Mouse (Mus musculus) Muller cell, postnatal 12 days (primary cell): Measurements from ENCODE around the gene Cox5b.
A peak's percentile ranks its signal among the peaks of the same experiment; 100 is the strongest.

Source experiments
- DNase-seq: peaks from one replicate; pipeline ENCODE4 v3.0.0-alpha.2; 2015; ENCODE audit errors: inconsistent ontology term

Cox5b gene

GRCm38 (mm10) chr1:36683810-36684467 is 7.3 kb upstream of the Cox5b start:
- peak; percentile 73 for DNase-seq

GRCm38 (mm10) chr1:36690671-36691235 is 496 bp upstream of the Cox5b start:
- no peak for DNase-seq

- no peak for DNase-seq
Measured at GRCm38 (mm10) chr1:36694871-36695270, 3.6 kb downstream of the Cox5b start.

GRCm38 (mm10) chr1:36696411-36696810 is 5.2 kb downstream of the Cox5b start:
- no peak for DNase-seq

GRCm38 (mm10) chr1:36697030-36697429 is 5.8 kb downstream of the Cox5b start:
- DNase-seq, result no peak

GRCm38 (mm10) chr1:36707166-36707565 is 15.9 kb downstream of the Cox5b start:
- DNase-seq, result peak; percentile 73

- no peak for DNase-seq
Measured at GRCm38 (mm10) chr1:36707797-36708196, 16.5 kb downstream of the Cox5b start.

GRCm38 (mm10) chr1:36708626-36709025 is 17.4 kb downstream of the Cox5b start:
- peak; percentile 5 for DNase-seq

- DNase-seq, result peak; percentile 61
Measured at GRCm38 (mm10) chr1:36709055-36709853, 18.0 kb downstream of the Cox5b start.

- DNase-seq, result peak; percentile 99
Measured at GRCm38 (mm10) chr1:36709854-36710280, 18.6 kb downstream of the Cox5b start, which contains the start of gene 4933424G06Rik. Gene 4933424G06Rik (plus strand): TSS chr1:36710149.

- no peak for DNase-seq
Measured at GRCm38 (mm10) chr1:36711104-36711503, 19.9 kb downstream of the Cox5b start.

- no peak for DNase-seq
Measured at GRCm38 (mm10) chr1:36714311-36714710, 23.1 kb downstream of the Cox5b start, which contains the start of gene Actr1b. Gene Actr1b (minus strand): TSS chr1:36714422.

- no peak for DNase-seq
Measured at GRCm38 (mm10) chr1:36718786-36719185, 27.5 kb downstream of the Cox5b start.

GRCm38 (mm10) chr1:36723146-36724056 is 32.2 kb downstream of the Cox5b start:
- DNase-seq, result no peak

- DNase-seq, result no peak
Measured at GRCm38 (mm10) chr1:36724057-36724431, 32.8 kb downstream of the Cox5b start.

- DNase-seq, result peak; percentile 63
Measured at GRCm38 (mm10) chr1:36737300-36737699, 46.1 kb downstream of the Cox5b start.

GRCm38 (mm10) chr1:36739231-36739630 is 48.0 kb downstream of the Cox5b start:
- no peak for DNase-seq

GRCm38 (mm10) chr1:36743046-36743445 is 51.8 kb downstream of the Cox5b start:
- no peak for DNase-seq
